Mouse (Mus musculus) layer of hippocampus, postnatal 14 days (tissue): ENCODE data around the gene Gm6902. TPM values are rescaled to one million over a fixed set of nuclear protein-coding genes. Genes with fewer than 3 reads are reported as not detected.
"Not testable (repeated sequence)": the region's sequence is repeated elsewhere in the genome, so short reads cannot be mapped to it uniquely, and the experiment has no call there.

Experiments
- DNase-seq, 2 experiments: peaks; one replicate each; pipeline ENCODE4 v3.0.0; 2021 to 2022; ENCODE audit warnings: low spot score in 2 of 2, mixed read lengths in 1 of 2
- long read RNA-seq, 2 experiments: library from polyadenylated mRNA; stranded (forward); transcript quantifications; one replicate each; pipeline ENCODE4 v2.0.0; 2021
- total RNA-seq, 2 experiments: library from RNA; stranded (reverse); gene quantifications; 2 replicates each; pipeline ENCODE4 v1.2.3; 2021

Gene Gm6902
- total RNA-seq, result not detected
- long read RNA-seq, experiment 1, result 0 reads
- long read RNA-seq, experiment 2, result 0 reads

GRCm38 (mm10) chr7:23278800-23279199 lies at the start of gene Gm6902:
Gene Gm6902, minus strand, starts transcription at chr7:23278900.
- not testable (repeated sequence) for DNase-seq

- not testable (repeated sequence) for DNase-seq
Measured at GRCm38 (mm10) chr7:23300892-23301291, 22.2 kb upstream of the Gm6902 start, which contains the start of gene Nlrp4e. Gene Nlrp4e, plus strand, starts transcription at chr7:23301192.

GRCm38 (mm10) chr7:23251582-23251981 lies 27.1 kb downstream of the Gm6902 start, which contains the start of gene Vmn1r166:
Gene Vmn1r166, minus strand, starts transcription at chr7:23251682.
- not testable (repeated sequence) for DNase-seq

Other genes starting within 250 kb of the Gm6902 start
- not detected for gene Vmn1r163, start 223.4 kb downstream of the Gm6902 start, total RNA-seq
- not detected for gene Gm8720, start 211.4 kb downstream of the Gm6902 start, total RNA-seq
- gene Gm10662, start 134.4 kb downstream of the Gm6902 start, total RNA-seq, result not detected
- not detected for gene Vmn1r165, start 61.6 kb downstream of the Gm6902 start, total RNA-seq
- not detected for gene Vmn1r166, start 27.2 kb downstream of the Gm6902 start, total RNA-seq
- gene Nlrp4e, start 22.3 kb upstream of the Gm6902 start, total RNA-seq, result not detected
- under 1 TPM in 1 of 2 experiments, not detected in 1; 0.14 TPM for gene Nlrp5, start 107.0 kb upstream of the Gm6902 start, total RNA-seq
- gene Vmn1r167, start 228.3 kb upstream of the Gm6902 start, total RNA-seq, result not detected